Mouse (Mus musculus) layer of hippocampus, postnatal 25 days (tissue): ENCODE results near the gene Crnkl1. TPM values are rescaled to one million over a fixed set of nuclear protein-coding genes. Genes with fewer than 3 reads are reported as not detected.
A peak's percentile ranks its signal among the peaks of the same experiment; 100 is the strongest.

Experiments
- DNase-seq, 2 experiments: peaks; one replicate each; pipeline ENCODE4 v3.0.0; 2022; ENCODE audit warnings: mixed read lengths in 2 of 2, low spot score in 1 of 2; ENCODE audit errors: extremely low spot score in 1 of 2
- total RNA-seq, 2 experiments: library from RNA; stranded (reverse); gene quantifications; 2 replicates each; pipeline ENCODE4 v1.2.3; 2021

Gene Crnkl1
- total RNA-seq, result 10 to 100 TPM; 18.8 to 21.3 TPM

DNA sequence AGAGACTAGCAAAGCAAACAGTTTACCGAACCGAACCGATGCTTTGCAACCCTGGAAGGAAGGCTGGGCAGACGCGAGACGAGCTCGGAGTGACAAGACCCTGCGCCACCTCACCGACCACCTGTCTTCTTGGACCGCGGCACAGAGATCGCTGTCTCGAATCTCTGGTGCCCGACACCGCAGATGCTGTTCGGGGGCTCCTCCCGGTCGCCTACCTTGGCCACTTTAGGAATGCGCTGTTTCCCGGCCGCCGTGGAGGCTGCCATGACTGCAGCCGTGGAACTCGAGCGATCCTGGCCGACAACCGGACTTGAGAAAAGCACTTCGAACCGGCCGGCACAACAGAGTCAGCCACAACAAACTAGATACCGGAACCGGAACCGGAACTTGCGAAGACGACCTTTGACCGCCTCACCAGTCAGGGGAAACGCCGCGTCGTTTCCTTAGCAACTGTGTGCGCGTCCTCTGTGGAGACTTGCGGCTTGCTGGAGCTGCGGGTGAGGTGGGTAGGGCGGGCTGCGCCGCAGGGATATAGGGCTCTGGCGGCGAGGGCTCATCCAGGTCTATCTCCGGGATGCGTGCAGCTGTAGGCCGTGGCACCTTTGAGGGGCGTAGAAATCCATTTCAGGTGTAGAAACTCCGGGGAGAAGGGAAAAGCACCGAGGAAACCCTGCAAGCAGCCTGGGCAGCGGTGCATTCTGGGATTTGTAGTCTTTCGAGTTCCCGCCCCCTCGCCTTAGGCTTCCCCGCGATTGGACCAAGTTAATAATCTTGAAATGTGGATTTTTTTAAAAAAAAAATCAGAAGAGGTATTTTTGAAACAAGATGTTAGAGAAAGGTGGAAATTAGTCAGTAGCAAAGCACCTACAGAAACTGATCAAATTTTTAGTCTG lies at the start of gene Crnkl1, which contains the start of gene Cfap61:
Crnkl1 (minus strand) TSS at position 676 of the 893 bp plus-strand sequence.
Cfap61 (plus strand) TSS at position 446 of the 893 bp plus-strand sequence.
- peak; percentile 84 to 87 for DNase-seq

DNA sequence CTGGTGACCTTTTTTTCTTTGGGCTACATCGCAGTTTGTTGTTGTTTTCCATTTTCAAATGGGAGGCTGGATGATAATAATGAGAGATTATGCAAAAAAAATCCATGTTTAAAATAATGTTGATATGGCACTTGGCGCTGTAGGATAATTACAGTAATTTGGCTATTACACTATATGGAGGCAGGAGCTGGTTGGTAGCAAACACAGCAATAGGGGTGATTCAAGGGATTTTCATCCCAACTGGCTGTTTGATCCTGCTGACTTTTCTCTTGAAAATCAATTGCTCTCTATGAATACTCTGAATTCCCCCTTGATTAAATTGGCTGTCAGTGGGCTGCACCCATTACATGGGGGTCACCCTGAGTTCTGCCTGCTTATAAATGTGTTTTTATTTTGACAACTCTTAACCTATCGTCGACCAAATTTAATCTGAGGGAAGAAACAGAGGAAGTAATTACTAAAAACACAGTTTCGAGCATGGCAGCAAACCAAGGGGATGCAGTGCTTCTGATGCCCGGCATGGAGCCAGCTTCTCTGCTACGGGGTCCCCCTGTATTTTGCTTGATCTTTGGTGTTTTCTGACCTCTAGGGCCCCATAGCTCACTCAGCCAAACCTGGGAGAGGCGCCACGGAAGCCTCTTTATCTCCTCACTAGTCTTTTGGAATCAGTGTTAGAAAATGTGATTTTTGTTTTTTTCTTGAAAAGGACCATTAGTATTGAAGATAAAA lies 47.7 kb upstream of the Crnkl1 start:
- DNase-seq, result no peak

- DNase-seq, result no peak
Observed at GRCm38 (mm10) chr2:145981699-145982112, 46.9 kb upstream of the Crnkl1 start.

- no peak for DNase-seq
Observed at GRCm38 (mm10) chr2:145980881-145981280, 46.1 kb upstream of the Crnkl1 start.

DNA sequence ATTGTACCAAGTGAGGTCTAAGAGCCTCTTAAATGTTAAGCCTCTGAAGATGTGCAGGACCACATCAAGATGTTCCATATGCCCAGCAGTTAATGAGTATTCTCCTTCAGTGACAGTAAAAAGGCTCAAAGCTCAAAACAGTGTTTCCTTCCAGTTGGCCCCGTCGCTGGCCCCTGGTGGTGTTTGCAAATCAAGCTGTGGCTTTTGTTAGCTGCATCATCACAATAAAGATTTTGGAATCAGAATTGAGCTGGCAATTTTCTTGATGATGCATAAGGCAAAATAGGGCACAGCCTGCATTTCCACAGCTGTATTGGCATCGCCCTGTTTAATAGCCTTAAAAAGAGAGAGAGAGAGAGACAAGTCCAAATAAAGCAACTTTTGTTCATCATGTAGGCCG lies 44.8 kb upstream of the Crnkl1 start:
- DNase-seq, result no peak

- DNase-seq, result no peak
Observed at GRCm38 (mm10) chr2:145972571-145972970, 37.8 kb upstream of the Crnkl1 start.

- no peak for DNase-seq
Observed at GRCm38 (mm10) chr2:145971237-145972010, 36.6 kb upstream of the Crnkl1 start.

DNA sequence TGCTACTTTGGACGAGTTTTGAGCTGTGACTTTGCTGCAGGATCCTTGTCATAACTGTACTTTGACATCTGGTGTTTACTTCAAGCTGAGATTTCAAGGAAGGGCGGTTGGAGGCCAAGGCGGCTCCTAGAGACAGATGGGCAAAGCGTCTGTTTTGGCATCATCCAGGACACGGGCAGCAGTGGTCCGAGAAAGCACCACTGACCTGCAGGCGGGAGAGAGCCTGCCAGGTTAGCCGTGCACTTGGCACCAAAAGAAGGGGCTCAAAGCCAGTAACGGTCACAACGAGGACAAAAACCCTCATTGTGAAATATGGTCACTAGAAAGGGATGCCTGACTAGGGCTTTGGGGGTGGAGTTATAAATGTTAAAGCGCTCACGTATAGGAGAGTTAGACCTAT lies 35.9 kb upstream of the Crnkl1 start:
- DNase-seq, result no peak

DNA sequence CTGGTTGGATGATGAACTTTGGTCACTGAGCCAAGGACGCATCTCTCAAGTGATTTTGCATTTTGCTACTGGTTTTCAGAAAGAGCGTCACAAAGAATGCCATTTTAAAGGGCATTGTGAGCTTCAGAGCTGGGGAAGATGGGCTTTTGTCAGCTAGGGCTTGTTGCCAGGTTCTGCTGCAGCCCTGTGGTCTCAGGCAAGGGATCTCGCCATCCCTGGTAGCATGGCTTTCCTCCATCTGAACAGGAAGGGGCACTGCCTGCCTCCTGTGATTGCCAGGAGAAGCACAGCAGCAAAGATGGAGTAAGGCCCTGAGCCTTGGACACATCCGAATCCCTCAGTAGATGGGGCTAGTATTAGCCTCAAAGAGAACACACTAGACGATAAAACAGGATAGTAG lies 27.0 kb upstream of the Crnkl1 start:
- no peak for DNase-seq

DNA sequence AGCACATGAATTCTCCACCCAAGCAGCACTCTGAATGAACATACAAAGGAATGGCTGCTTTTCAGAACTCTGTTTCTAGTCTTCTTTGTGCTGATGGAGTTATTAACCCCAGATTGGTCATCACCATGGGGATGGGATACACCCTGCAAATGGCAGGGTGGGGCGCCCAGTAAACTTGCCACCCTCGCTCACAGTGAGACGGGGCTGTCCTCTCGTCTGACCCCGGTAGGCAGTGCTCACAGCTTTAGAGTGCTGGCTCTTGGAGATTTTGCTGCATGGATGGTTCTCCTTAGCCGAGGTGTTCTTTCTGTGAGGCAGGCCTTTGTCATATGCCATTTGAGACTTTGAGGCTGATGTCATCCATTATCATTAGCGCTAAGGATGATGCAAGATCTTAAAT lies 23.7 kb upstream of the Crnkl1 start:
- no peak for DNase-seq

DNA sequence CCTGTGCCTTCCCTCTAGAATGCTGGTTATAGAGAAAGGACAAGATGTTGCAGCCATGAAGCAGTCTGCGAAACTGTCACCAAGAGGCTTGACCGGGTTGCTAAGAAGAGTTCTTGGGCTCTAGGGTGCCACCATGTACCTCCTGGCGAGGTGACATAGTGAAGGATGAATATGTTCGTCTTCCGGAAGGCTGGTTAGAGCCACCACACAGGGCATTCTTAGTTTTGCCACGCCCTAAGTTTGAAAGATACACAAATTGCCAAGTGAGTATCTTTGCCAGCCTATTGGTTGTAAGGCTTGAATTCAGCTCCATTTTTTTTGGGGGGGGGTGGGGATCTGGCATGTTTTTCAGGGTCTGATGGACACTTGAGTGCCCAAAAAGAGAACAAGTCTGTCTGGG lies 23.3 kb upstream of the Crnkl1 start:
- no peak for DNase-seq

DNA sequence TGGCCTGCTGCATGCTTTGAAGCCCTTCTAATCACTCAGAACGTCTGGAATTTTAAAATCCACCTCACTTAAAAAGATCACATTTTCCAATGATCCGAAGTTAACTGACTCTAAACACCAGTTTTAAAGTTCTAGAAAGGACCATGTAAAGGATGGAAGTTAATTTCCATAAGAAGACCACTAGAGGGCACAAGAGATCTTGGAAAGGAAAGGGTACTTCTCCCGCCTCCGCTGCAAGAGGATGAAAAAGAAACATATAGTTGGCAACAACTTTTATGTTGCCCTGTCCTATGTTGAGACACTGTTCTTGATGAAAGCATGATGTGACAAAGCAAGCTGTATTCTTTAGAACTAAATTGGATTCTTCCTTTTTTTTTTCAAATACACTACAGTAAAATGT lies 22.6 kb upstream of the Crnkl1 start:
- DNase-seq, result no peak

DNA sequence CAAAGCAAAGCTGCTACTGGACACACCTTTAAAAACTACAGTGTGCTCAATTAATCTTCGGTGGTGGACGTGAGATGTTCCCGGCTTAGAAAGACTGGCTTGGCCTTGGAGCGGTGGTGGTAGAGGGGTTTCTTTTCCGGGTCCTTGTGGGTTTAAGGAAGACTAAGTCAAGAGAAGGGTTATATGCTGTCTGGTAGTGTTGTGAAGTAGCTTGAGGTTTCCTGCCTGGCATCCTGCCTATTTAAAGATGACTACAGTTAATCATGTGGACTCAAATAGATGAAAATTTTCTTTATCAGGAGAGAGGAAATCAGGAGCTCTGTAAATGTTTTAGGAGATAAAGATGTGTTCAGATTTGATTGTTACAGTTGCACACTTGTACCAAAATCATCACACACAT lies 21.5 kb upstream of the Crnkl1 start:
- no peak for DNase-seq

DNA sequence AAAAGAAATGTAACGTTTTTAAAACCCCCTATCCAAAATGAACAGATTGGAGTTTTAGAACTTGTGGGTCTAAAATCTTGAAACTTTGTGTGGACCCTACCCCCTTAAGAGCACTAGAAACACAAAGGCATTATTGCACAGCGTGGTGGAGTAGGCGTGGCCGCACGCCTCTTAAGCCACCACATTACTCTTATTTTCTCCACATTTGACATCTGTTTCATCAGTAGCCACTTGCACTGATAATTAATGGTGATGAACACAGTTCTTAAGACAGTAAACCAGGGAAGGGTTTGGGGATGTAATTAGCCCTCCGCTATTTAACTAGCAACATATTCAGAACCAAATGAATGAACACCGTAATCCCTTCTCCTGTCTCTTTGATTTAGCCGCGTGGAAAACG lies 21.0 kb upstream of the Crnkl1 start:
- DNase-seq, result no peak

DNA sequence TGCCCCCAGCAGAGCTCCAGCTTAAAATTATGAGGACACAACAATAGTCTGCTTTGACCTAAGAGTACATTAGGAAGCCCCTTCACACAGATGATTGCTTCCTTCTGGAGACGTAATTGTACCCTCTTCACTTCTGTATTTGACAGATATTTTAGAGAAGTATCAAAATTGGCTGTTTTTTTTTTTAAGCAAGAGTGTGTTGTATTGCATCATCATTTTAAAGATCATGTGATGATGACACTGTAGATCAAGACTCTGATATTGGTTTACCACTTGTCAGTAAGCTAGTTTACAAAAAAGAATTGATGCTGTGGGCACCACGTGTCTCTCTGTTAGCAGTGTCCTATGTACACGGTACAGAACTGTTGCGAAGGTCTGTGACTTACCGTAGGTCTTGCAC lies 17.9 kb upstream of the Crnkl1 start:
- no peak for DNase-seq

DNA sequence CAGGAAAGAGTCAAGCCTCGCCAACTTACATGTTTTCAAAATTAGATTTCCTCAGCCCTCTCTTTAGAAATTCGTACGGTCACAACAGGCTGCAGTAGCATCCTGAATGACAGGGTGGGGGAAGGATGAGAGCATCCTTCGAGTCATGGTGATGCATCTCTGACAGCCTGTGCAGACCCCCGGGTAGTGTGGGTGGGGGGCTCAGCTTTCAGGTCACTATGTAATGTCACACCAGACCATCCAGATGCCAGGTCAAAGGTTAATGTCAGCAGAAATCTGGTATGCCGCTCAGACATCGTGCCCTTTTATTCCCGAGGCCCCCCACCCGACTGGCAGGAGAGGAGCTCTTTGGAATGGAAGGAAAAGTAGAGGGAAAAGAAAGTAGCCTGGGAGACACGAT lies 15.4 kb upstream of the Crnkl1 start:
- no peak for DNase-seq

DNA sequence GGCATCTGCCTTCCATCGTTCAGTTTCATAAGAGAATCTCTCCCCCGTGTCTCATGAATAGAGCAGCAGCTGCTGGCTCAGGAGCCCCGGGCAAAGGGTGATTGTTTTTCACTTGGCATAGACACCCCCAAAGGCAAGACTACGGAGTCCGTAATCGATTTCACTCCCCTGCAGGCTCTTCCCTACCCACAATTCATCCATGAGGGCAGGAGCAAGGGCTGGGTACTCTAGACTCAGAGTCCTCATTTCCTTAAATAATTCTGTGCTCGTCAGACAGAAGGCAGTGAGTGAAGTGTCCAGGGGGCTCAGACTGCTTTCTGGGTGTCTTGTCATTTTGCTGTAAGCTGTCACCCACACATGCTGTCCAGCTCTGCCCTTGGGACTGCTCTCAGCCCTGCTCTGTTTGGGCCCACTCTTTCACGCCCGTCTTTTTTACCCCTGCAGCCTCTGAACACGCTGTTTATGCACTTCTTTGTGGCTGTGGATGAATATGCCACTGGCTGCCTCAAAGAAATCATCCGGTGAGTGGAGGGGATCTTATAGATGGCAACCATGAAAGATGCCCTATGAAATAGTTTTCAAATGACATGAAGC lies 14.8 kb upstream of the Crnkl1 start:
- DNase-seq, result no peak

- DNase-seq, result no peak
Observed at GRCm38 (mm10) chr2:145948402-145948954, 13.7 kb upstream of the Crnkl1 start.

DNA sequence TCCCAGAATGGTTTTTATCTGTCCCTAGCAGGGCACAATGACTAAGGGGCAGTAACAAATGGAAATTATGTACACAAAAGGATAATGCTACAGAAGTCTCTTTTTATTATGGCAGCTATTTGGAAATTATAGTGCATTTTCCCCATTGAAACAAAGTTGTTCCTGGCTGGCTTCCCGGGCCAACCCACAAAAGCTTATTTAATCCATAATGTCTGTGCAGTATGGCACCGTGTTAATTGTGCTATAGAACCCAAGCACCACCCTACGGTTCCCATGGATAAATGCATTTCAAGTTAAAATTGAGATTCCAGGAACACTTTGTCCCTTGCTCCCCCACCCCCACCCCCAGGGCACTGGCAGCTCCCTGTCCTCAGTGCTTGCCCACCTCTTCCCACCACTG lies 9.5 kb upstream of the Crnkl1 start:
- no peak for DNase-seq

GRCm38 (mm10) chr2:145941403-145941802 lies 6.6 kb upstream of the Crnkl1 start:
- no peak for DNase-seq
